Mouse (Mus musculus) A20 (cell line): ENCODE measurements around the gene Sf3a1.

ENCODE experiments used
- DNase-seq: peaks from one replicate; pipeline ENCODE4 v3.0.0-alpha.2; 2011; ENCODE audit warnings: low read depth, low spot score

The Sf3a1 gene

GRCm38 (mm10) chr11:4134986-4135935 lies 24.9 kb upstream of the Sf3a1 start, which contains the start of gene Rnf215:
Gene Rnf215, plus strand, starts transcription at chr11:4135202.
- DNase-seq: peak; percentile 92

GRCm38 (mm10) chr11:4138964-4139363 lies 21.2 kb upstream of the Sf3a1 start:
- peak; percentile 60 for DNase-seq

GRCm38 (mm10) chr11:4141505-4141904 lies 18.6 kb upstream of the Sf3a1 start:
- DNase-seq: no peak

GRCm38 (mm10) chr11:4142352-4142751 lies 17.8 kb upstream of the Sf3a1 start:
- DNase-seq: no peak

GRCm38 (mm10) chr11:4143281-4144062 lies 16.7 kb upstream of the Sf3a1 start:
- no peak for DNase-seq

GRCm38 (mm10) chr11:4146381-4146780 lies 13.8 kb upstream of the Sf3a1 start:
- DNase-seq: no peak

GRCm38 (mm10) chr11:4147098-4147497 lies 13.1 kb upstream of the Sf3a1 start:
- no peak for DNase-seq

- DNase-seq: no peak
Observed at GRCm38 (mm10) chr11:4148120-4148519, 12.0 kb upstream of the Sf3a1 start.

GRCm38 (mm10) chr11:4148536-4149156 lies 11.5 kb upstream of the Sf3a1 start:
- no peak for DNase-seq

GRCm38 (mm10) chr11:4149886-4150285 lies 10.3 kb upstream of the Sf3a1 start:
- no peak for DNase-seq

- DNase-seq: no peak
Observed at GRCm38 (mm10) chr11:4153694-4154093, 6.5 kb upstream of the Sf3a1 start.

- DNase-seq: no peak
Observed at GRCm38 (mm10) chr11:4155641-4156040, 4.5 kb upstream of the Sf3a1 start.

GRCm38 (mm10) chr11:4158676-4159075 lies 1.5 kb upstream of the Sf3a1 start:
- no peak for DNase-seq

GRCm38 (mm10) chr11:4160758-4161480 lies 769 bp downstream of the Sf3a1 start:
- DNase-seq: no peak

GRCm38 (mm10) chr11:4164701-4165100 lies 4.6 kb downstream of the Sf3a1 start:
- no peak for DNase-seq

GRCm38 (mm10) chr11:4166467-4167090 lies 6.4 kb downstream of the Sf3a1 start:
- no peak for DNase-seq

GRCm38 (mm10) chr11:4174586-4174985 lies 14.4 kb downstream of the Sf3a1 start:
- no peak for DNase-seq

GRCm38 (mm10) chr11:4177716-4178115 lies 17.6 kb downstream of the Sf3a1 start:
- no peak for DNase-seq

- DNase-seq: no peak
Observed at GRCm38 (mm10) chr11:4182061-4182460, 21.9 kb downstream of the Sf3a1 start.

GRCm38 (mm10) chr11:4183511-4183910 lies 23.4 kb downstream of the Sf3a1 start:
- no peak for DNase-seq
